Mouse (Mus musculus) cerebellum, adult 18-20 months (tissue): ENCODE results near the gene Cxcr2.
"Not testable (repeated sequence)": the region's sequence is repeated elsewhere in the genome, so short reads cannot be mapped to it uniquely, and the experiment has no call there.

Experiments used
- DNase-seq, 2 experiments: peaks; one replicate each; pipeline ENCODE4 v3.0.0; 2021

The Cxcr2 gene

GRCm38 (mm10) chr1:74141781-74142180, 12.0 kb upstream of the Cxcr2 start:
- no peak for DNase-seq

- no peak for DNase-seq
These were observed 4.5 kb upstream of the Cxcr2 start for GRCm38 (mm10) chr1:74149106-74149885.

GRCm38 (mm10) chr1:74150101-74150500, 3.7 kb upstream of the Cxcr2 start:
- DNase-seq = no peak

GRCm38 (mm10) chr1:74151091-74151490, 2.7 kb upstream of the Cxcr2 start:
- DNase-seq = no peak

GRCm38 (mm10) chr1:74155435-74156012, 1.7 kb downstream of the Cxcr2 start:
- no peak for DNase-seq

- DNase-seq = no peak
These were observed 2.7 kb downstream of the Cxcr2 start for GRCm38 (mm10) chr1:74156381-74156910.

GRCm38 (mm10) chr1:74159613-74160012, 5.8 kb downstream of the Cxcr2 start:
- not testable (repeated sequence) for DNase-seq

GRCm38 (mm10) chr1:74160036-74160435, 6.2 kb downstream of the Cxcr2 start:
- DNase-seq = no peak

- peak; percentile 4 to 15 for DNase-seq
These were observed 13.3 kb downstream of the Cxcr2 start for GRCm38 (mm10) chr1:74167136-74167535.

- DNase-seq = no peak
These were observed 15.9 kb downstream of the Cxcr2 start for GRCm38 (mm10) chr1:74169721-74170120.

- DNase-seq = no peak
These were observed 18.9 kb downstream of the Cxcr2 start for GRCm38 (mm10) chr1:74172722-74173121.

GRCm38 (mm10) chr1:74175731-74176130, 21.9 kb downstream of the Cxcr2 start:
- no peak for DNase-seq

GRCm38 (mm10) chr1:74178618-74179017, 24.8 kb downstream of the Cxcr2 start:
- DNase-seq = no peak

- DNase-seq = no peak
These were observed 26.0 kb downstream of the Cxcr2 start for GRCm38 (mm10) chr1:74179624-74180408.

- DNase-seq = no peak
These were observed 27.7 kb downstream of the Cxcr2 start for GRCm38 (mm10) chr1:74181462-74181861.

- no peak for DNase-seq
These were observed 29.2 kb downstream of the Cxcr2 start for GRCm38 (mm10) chr1:74183006-74183405.

- no peak for DNase-seq
These were observed 36.7 kb downstream of the Cxcr2 start for GRCm38 (mm10) chr1:74190471-74190870.

- DNase-seq = no peak
These were observed 38.9 kb downstream of the Cxcr2 start for GRCm38 (mm10) chr1:74192711-74193110.

- no peak for DNase-seq
These were observed 40.7 kb downstream of the Cxcr2 start, which contains the start of gene Cxcr1 for GRCm38 (mm10) chr1:74194445-74194844. Gene Cxcr1, minus strand, starts transcription at chr1:74194631.

GRCm38 (mm10) chr1:74195961-74196360, 42.2 kb downstream of the Cxcr2 start:
- DNase-seq = no peak

- no peak for DNase-seq
These were observed 43.0 kb downstream of the Cxcr2 start for GRCm38 (mm10) chr1:74196621-74197419.

GRCm38 (mm10) chr1:74197726-74198470, 44.1 kb downstream of the Cxcr2 start:
- no peak for DNase-seq
